Mouse (Mus musculus) lung, postnatal 0 days (tissue): ENCODE results near the gene Ushbp1. TPM values are rescaled to one million over a fixed set of nuclear protein-coding genes. Genes with fewer than 3 reads are reported as not detected.

Source experiments
- ATAC-seq: fragments of 200-750 bp; cut with Nextera tagmentation; 2 replicates; pipeline ENCODE4 v1.8.0; 2017; ENCODE audit warnings: moderate library complexity
- DNase-seq: peaks from one replicate; pipeline ENCODE4 v3.0.0-alpha.2; 2016; ENCODE audit warnings: low spot score
- H3K27ac ChIP-seq: fragments of 300-500 bp; sonication (generic); 2 replicates; pipeline ENCODE4 v1.5.1; 2014; ENCODE audit warnings: antibody characterized with exemption, mild to moderate bottlenecking, low read length, mixed read lengths
- H3K27me3 ChIP-seq: fragments of 300-500 bp; sonication (generic); replicated peaks from 2 replicates; pipeline ENCODE4 v1.6.1; 2014; ENCODE audit warnings: low read length, mixed read lengths; ENCODE audit not compliant: insufficient read depth
- H3K36me3 ChIP-seq: fragments of 300-500 bp; sonication (generic); 2 replicates; pipeline ENCODE4 v1.6.1; 2014; ENCODE audit warnings: low read length, mixed read lengths; ENCODE audit not compliant: insufficient read depth
- H3K4me1 ChIP-seq: fragments of 300-500 bp; sonication (generic); 2 replicates; pipeline ENCODE4 v1.6.1; 2014; ENCODE audit warnings: antibody characterized with exemption, low read depth, low read length, mixed read lengths; ENCODE audit not compliant: insufficient read depth
- H3K4me2 ChIP-seq: fragments of 300-500 bp; sonication (generic); replicated peaks from 2 replicates; pipeline ENCODE4 v1.6.1; 2014; ENCODE audit warnings: low read depth, mild to moderate bottlenecking, low read length, moderate library complexity, mixed read lengths
- H3K4me3 ChIP-seq: fragments of 300-500 bp; sonication (generic); 2 replicates; pipeline ENCODE4 v1.5.1; 2014; ENCODE audit warnings: low read depth, low read length
- H3K9ac ChIP-seq: fragments of 300-500 bp; sonication (generic); replicated peaks from 2 replicates; pipeline ENCODE4 v1.6.1; 2014; ENCODE audit warnings: low read depth, mild to moderate bottlenecking
- H3K9me3 ChIP-seq: fragments of 300-500 bp; sonication (generic); 2 replicates; pipeline ENCODE4 v1.6.1; 2016; ENCODE audit warnings: low read length, mixed read lengths
- CTCF ChIP-seq: IDR thresholded peaks from 2 replicates; pipeline ENCODE4 v1.5.1; 2016; ENCODE audit warnings: antibody characterized with exemption, mild to moderate bottlenecking
- EP300 ChIP-seq: IDR thresholded peaks from 2 replicates; pipeline ENCODE4 v1.6.1; 2016; ENCODE audit warnings: antibody characterized with exemption, mild to moderate bottlenecking, control low read depth
- WGBS: fragments of 180-500 bp; shearing (Covaris S2); extraction: QIAGEN DNeasy Blood & Tissue Kit; methylation state at CpG from one replicate; pipeline ENCODE4 v1.1.7; 2014; 5-methylcytosine and 5-hydroxymethylcytosine counted together
- polyA plus RNA-seq: library from polyadenylated mRNA; unstranded; fragments of >200 nt; fragmentation: Nextera tagmentation; extraction: Ambion mirVana; gene quantifications from 2 replicates; pipeline ENCODE4 v1.2.1, GENCODE M21; 2015

Gene Ushbp1
- polyA plus RNA-seq, 1 experiment from 2014 or later = 29.5 TPM

- H3K27me3 ChIP-seq = no peaks in the 10 kb centered on the region
- H3K4me1 ChIP-seq = peaks cover 19% of the 10 kb centered on the region; the same call in 1 of the 2 replicates
- no peak overlapping the region for H3K9ac ChIP-seq
- TF ChIP-seq CTCF (no peak), EP300 (no peak)
- H3K4me2 ChIP-seq = no peak overlapping the region
- ATAC-seq (no peak), DNase-seq (no peak)
- WGBS = 80% methylated on average over 16 of the region's 17 CpGs
- H3K36me3 ChIP-seq = peaks cover 23% of the 10 kb centered on the region; the same call in 1 of the 2 replicates
- no peak overlapping the region for H3K27ac ChIP-seq
- no peak overlapping the region for H3K4me3 ChIP-seq
- no peaks in the 10 kb centered on the region for H3K9me3 ChIP-seq
These were observed 20.9 kb downstream of the Ushbp1 start for GRCm38 (mm10) chr8:71374616-71375206.

GRCm38 (mm10) chr8:71373000-71373399, 22.6 kb downstream of the Ushbp1 start:
- TF ChIP-seq EP300 (no peak), CTCF (no peak; the same call in 1 of the 2 replicates)
- Histone ChIP-seq H3K4me1 (0 out of 2 replicates have a peak, but pooled peaks cover 10% of the 10 kb centered on the region), H3K9me3 (no peaks in the 10 kb centered on the region), H3K4me2 (no peak overlapping the region), H3K27me3 (no peaks in the 10 kb centered on the region), H3K4me3 (no peak overlapping the region), H3K36me3 (peaks cover 25% of the 10 kb centered on the region; the same call in 1 of the 2 replicates), H3K9ac (no peak overlapping the region), H3K27ac (no peak overlapping the region)
- WGBS = 78% methylated on average over 3 of the region's 3 CpGs
- DNase-seq (no peak), ATAC-seq (no peak)

- Histone ChIP-seq H3K9me3 (no peaks in the 10 kb centered on the region), H3K27me3 (no peaks in the 10 kb centered on the region), H3K27ac (no peak overlapping the region), H3K36me3 (peaks cover 25% of the 10 kb centered on the region; the same call in 1 of the 2 replicates), H3K4me3 (no peak overlapping the region), H3K9ac (no peak overlapping the region), H3K4me2 (no peak overlapping the region), H3K4me1 (peaks cover 15% of the 10 kb centered on the region)
- no peak for ATAC-seq
- WGBS = 80% methylated on average over 12 of the region's 12 CpGs
- no peak for TF ChIP-seq CTCF
- TF ChIP-seq EP300 = no peak
- DNase-seq = no peak
These were observed 23.2 kb downstream of the Ushbp1 start for GRCm38 (mm10) chr8:71372427-71372826.

GRCm38 (mm10) chr8:71371236-71371848, 24.3 kb downstream of the Ushbp1 start, which contains the start of gene Ocel1:
TSS of gene Ocel1 (plus strand) at chr8:71371298.
- peaks cover 11% of the 10 kb centered on the region for H3K4me1 ChIP-seq
- DNase-seq (peak; percentile 99), ATAC-seq (peak; percentile 90)
- peak within 1 kb of the TSS; percentile 92 for H3K27ac ChIP-seq
- no peaks in the 10 kb centered on the region for H3K9me3 ChIP-seq
- under 1% methylated on average over 64 of the region's 68 CpGs for WGBS
- peaks cover 25% of the 10 kb centered on the region; the same call in 1 of the 2 replicates for H3K36me3 ChIP-seq
- H3K4me2 ChIP-seq = peak within 1 kb of the TSS; percentile 47
- H3K27me3 ChIP-seq = no peaks in the 10 kb centered on the region
- peak within 1 kb of the TSS; percentile 58 for H3K9ac ChIP-seq
- peak within 1 kb of the TSS; percentile 74 for H3K4me3 ChIP-seq
- TF ChIP-seq CTCF (peak; percentile 98), EP300 (no peak)

GRCm38 (mm10) chr8:71370711-71371235, 24.8 kb downstream of the Ushbp1 start:
- H3K27ac ChIP-seq = peak overlapping the region; percentile 92
- H3K9me3 ChIP-seq = no peaks in the 10 kb centered on the region
- no peak for ATAC-seq

GRCm38 (mm10) chr8:71369040-71369718, 26.4 kb downstream of the Ushbp1 start:
- Histone ChIP-seq H3K27ac (no peak overlapping the region), H3K36me3 (0 out of 2 replicates have a peak, but pooled peaks cover 19% of the 10 kb centered on the region), H3K9me3 (no peaks in the 10 kb centered on the region), H3K27me3 (no peaks in the 10 kb centered on the region), H3K4me2 (no peak overlapping the region), H3K4me3 (no peak overlapping the region), H3K9ac (no peak overlapping the region), H3K4me1 (peaks cover 5% of the 10 kb centered on the region)
- WGBS = 94% methylated on average over 10 of the region's 10 CpGs
- no peak for DNase-seq
- ATAC-seq = no peak
- TF ChIP-seq CTCF (no peak), EP300 (no peak)

More at GRCm38 (mm10) chr8:71370711-71371235, 24.8 kb downstream of the Ushbp1 start:
- Histone ChIP-seq H3K27me3 (no peaks in the 10 kb centered on the region), H3K9ac (peak overlapping the region; percentile 58; the same call in 1 of the 2 replicates), H3K4me2 (peak overlapping the region; percentile 47), H3K4me1 (peaks cover 5% of the 10 kb centered on the region), H3K4me3 (peak overlapping the region; percentile 74), H3K36me3 (peaks cover 25% of the 10 kb centered on the region; the same call in 1 of the 2 replicates)
- TF ChIP-seq CTCF = no peak
- no peak for TF ChIP-seq EP300
- DNase-seq = no peak
- WGBS = 18% methylated on average over 5 of the region's 5 CpGs
